Mouse (Mus musculus): Measurements from ENCODE around the gene Limk2.

Limk2 gene

DNA sequence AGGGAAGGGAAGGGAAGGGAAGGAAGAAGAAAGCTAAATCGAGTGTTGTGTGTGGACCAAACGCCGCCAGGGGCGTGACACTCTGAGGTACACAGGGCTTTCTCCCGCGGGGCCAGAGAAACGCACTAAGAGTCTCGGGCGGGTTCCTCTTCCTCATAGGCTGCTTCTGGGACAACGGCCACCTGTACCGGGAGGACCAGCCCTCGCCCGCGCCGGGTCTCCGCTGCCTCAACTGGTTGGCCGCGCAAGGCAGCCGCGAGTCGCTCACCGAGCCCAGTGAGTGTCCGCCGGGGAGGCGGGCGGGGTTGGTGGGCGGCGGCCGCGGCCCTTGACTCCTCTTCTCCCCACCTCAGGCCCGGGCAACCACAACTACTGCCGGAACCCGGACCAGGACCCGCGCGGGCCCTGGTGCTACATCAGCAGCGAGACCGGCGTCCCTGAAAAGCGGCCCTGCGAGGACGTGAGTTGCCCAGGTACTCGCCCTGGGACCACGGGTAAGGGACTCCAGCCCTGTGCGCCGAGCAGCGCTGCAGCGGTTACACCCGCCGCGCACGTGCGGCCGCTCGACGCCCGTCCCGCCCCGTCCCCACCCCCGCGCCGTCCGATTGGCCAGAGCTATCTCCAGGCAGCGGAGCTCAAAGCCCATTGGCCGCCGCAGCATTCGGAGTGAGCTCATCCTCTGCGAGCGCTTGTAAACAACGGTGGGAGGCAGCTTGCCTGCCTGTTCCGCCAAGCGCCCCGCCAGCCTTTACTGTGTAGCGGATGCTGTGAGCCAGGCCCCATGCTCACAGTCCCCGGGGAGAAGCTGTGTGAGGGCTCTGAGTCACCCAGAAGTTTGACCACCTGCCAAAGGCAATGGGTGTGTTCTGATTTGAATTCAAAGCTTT is 77.0 kb downstream of the Limk2 start:
- DNase-seq = peak; percentile 93 to 96

- peak; percentile 31 to 52 for DNase-seq
These were observed 77.8 kb downstream of the Limk2 start for GRCm38 (mm10) chr11:3330991-3331750.

DNA sequence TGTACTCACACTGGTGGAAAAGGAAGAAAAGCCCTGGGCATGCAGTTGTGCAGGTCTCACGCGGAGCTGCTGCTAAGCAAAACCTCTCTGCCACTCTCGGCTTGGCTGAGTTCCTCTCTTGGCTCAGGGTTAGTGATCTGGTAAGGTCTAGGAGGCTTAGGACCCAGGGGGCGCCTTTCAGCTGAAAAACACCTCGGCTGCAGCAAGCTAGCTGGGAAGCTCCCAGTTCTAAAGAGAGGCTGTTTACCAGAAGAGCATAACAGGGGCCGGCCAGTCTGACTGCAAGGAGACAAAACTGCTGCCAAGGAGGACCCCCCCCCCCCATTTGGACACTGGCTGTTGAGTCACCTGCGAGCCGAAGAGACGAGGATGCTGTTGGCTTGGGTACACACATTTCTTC is 78.4 kb downstream of the Limk2 start:
- peak; percentile 93 to 98 for DNase-seq

- no peak for DNase-seq
These were observed 79.0 kb downstream of the Limk2 start, which contains the start of gene Pik3ip1 for GRCm38 (mm10) chr11:3329891-3330451. Pik3ip1 (plus strand) TSS chr11:3330401.

- DNase-seq = no peak
These were observed 79.9 kb downstream of the Limk2 start for GRCm38 (mm10) chr11:3328806-3329775.

DNA sequence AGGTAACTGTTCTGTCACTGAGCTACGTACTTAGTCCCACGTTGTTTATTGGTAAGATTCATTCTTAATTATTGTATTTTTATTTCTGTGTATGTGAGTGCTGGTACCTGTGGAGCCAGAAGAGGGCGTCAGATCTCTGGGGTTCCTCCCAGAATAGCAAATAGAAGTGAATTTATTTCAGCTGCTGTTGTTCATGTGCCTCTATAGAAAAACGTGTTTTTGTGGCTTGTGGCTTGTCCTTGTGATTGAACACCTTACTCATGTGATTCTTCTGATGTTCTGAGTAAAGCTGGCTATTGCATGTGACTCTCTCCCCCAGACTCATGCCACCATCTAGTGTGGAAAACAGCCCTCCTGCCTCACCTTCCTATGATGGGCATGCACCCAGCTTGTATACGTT is 80.7 kb downstream of the Limk2 start:
- DNase-seq = no peak

GRCm38 (mm10) chr11:3318286-3318685 is 90.7 kb downstream of the Limk2 start:
- DNase-seq = no peak

DNA sequence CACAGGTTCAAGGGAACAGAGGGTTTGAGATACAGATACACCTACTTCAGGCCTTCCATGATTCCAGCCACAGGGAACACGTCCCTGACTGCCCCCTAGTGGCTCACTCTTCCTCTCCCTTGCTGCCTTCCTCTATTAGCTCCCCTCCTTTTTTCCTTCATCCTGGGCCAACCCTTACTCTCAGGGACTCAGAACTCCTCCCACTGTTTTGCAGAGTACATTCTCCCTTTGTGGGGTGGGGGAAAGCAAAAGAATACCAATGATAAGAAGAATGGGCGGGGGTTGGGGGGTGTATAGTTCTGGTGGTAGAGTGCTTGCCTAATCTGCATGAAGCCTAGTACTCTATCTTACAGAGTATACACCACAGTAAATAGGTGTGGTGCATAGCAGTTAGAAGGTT is 94.8 kb downstream of the Limk2 start:
- peak; percentile 83 to 85 for DNase-seq

- no peak for DNase-seq
These were observed 95.7 kb downstream of the Limk2 start for GRCm38 (mm10) chr11:3313294-3313693.

DNA sequence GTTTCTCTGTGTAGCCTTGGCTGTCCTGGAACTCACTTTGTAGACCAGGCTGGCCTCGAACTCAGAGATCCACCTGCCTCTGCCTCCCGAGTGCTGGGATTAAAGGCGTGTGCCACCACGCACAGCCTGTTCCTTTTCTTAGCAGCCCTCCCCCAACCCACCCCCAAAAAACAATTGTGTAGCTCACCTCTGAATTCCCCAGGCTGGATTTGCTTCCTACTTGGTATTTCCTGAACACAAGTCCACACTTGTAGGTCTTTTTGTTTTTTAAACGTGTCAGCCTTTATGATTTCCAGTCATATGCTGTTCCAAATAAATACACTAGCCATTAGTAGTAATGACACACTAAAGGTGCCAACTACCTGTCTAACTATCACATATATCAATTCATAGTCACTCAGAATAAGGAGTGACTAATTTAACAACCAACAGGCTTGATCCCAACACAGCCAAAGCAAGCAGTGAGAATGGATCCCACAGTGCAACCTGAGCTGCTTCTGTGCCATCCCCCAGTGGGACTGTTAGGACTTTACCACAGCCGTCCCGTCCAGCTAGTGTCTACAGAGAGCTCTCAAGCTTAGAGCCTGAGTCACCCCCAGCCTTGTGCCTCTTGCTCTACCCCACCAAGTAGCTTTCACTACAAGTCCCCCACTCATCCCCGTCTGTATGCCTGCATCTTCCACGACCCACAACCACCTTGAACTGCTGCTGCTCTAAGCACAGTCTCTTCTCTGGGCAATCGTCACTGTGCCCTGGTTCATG is 97.2 kb downstream of the Limk2 start:
- DNase-seq = no peak

- DNase-seq = no peak
These were observed 98.0 kb downstream of the Limk2 start for GRCm38 (mm10) chr11:3310789-3311585.

- no peak for DNase-seq
These were observed 99.1 kb downstream of the Limk2 start for GRCm38 (mm10) chr11:3309884-3310283.

GRCm38 (mm10) chr11:3307875-3308274 is 101.1 kb downstream of the Limk2 start:
- no peak for DNase-seq

DNA sequence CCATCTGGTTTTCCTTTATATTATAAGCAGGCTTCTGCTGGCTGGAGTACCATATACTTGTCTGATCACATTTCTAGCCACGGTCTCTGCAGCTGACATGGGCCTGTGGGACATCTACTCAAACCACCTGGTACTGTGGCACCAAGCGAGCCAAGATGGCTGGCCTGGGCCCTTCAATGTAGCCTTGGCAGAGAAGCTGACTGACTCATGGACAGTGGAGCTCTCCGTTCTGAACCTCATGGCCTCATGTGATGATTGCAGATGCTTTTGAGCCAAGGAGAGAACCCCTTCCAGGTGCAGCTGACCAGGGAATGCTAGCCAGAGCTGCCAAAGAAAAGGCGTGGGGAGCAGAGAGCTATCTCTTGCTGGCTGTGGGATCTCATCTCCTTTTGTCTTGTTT is 103.2 kb downstream of the Limk2 start:
- DNase-seq = peak in 1 of 2 experiments; percentile 21

GRCm38 (mm10) chr11:3302792-3303191 is 106.2 kb downstream of the Limk2 start:
- no peak for DNase-seq

DNA sequence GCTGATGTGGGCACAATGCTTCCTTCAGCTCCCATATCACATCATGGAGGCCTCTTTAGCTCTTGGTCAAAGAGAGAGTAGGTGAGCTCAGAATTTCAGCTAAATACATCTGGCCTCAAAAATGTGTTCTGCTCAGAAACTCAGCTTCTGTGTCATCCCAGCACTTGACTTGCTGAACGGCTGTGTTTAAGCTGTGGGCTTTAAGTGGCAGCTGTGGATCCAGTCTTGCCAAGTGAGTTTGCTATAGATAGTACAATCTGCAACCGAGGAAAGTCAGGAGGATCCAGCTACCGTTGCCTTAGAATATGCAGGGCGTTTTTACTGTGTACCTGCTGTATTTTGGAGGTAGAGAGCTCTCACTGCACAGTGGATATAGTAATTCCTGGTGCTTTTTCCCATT is 106.6 kb downstream of the Limk2 start:
- no peak for DNase-seq

DNA sequence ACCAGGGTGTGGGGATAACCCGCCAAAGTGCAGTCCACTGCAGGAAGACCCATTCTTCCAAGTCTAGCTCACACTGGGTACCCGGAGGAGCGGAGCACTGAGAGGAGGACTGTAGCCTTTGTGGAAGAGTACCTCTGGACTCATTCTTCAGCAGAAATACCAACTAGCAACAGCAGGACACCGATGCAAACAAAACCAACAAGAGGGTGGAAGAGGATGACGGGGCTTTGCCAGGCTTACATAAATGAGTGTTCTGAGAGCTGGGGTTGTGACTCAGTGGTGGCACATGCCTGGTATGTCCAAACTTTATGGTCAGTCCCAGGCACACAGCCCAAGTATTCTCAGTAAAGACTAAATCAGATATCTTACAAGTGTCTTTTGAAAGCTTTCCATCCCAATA is 107.9 kb downstream of the Limk2 start:
- DNase-seq = no peak

- DNase-seq = no peak
These were observed 110.2 kb downstream of the Limk2 start for GRCm38 (mm10) chr11:3298813-3299185.

GRCm38 (mm10) chr11:3297871-3298812 is 110.8 kb downstream of the Limk2 start:
- DNase-seq = no peak

DNA sequence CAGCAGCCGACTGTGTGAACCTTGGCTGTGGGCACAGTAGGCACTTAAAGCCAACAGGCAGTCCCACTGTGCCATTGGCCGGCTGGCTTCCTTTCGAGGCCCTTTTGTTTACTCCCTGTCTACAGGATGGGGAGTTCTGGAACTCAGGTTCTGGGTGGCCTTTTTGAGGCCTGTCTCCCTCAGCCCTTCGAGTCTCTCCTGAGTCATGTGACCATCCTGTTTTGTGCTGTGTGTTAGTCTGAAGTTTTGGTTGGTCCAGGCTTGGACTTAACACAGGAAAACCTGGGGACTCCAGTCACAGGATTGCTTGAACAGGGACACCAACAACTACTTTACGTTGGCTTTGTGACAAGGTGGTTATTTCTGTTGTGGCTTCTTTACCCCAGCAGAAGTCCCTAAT is 112.9 kb downstream of the Limk2 start:
- DNase-seq = no peak

All from cerebellum, adult 18-20 months (tissue).